Mouse (Mus musculus) cortical plate, adult 2 months (tissue): ENCODE measurements around the gene Irgc1.

Experiments
- CTCF ChIP-seq: fragments of 200-500 bp; IDR thresholded peaks from 2 replicates; pipeline ENCODE4 v1.5.1; 2011; ENCODE audit warnings: mild to moderate bottlenecking, control low read depth, low read length; ENCODE audit not compliant: insufficient read depth; ENCODE audit errors: extremely low read depth
- POLR2A ChIP-seq: fragments of 200-500 bp; IDR thresholded peaks from 2 replicates; pipeline ENCODE4 v1.6.1; 2011; ENCODE audit warnings: mild to moderate bottlenecking, low read length, control low read depth; ENCODE audit not compliant: insufficient read depth; ENCODE audit errors: extremely low read depth

DNA sequence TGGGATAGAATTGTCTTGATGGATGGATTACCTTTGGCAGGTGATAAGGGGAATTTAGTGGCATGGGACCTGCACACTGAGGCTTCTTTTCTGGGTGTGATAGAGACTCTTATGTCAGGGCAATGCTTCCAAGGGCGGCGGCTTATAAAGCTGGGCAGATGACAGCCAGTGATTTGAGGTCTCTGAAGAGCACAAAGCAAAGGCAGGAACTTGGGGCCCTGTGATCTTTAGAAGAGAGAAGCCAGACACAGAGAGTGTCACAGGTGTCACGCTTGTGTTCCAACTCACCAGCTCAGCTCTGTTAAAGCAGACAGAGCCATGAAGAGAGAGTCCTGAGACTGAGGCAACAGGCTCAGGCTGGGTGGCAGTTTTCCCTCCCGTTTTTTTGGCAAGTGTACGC lies 15.8 kb upstream of the Irgc1 start:
- no peak for TF ChIP-seq POLR2A
- no peak for TF ChIP-seq CTCF
